Mouse (Mus musculus) midbrain, embryonic 16.5 days (tissue): Measurements from ENCODE around the gene Tcp10a. TPM values are rescaled to one million over a fixed set of nuclear protein-coding genes. Genes with fewer than 3 reads are reported as not detected.
"Not testable (repeated sequence)": the region's sequence is repeated elsewhere in the genome, so short reads cannot be mapped to it uniquely, and the experiment has no call there.

Experiments
- ATAC-seq: fragments of 200-750 bp; cut with Nextera tagmentation; 2 replicates; pipeline ENCODE4 v1.8.0; 2017; ENCODE audit warnings: moderate TSS enrichment
- H3K27ac ChIP-seq: fragments of 300-500 bp; sonication (generic); 2 replicates; pipeline ENCODE4 v1.5.1; 2014; ENCODE audit warnings: mild to moderate bottlenecking, low read length, mixed read lengths
- H3K27me3 ChIP-seq: fragments of 300-500 bp; sonication (generic); 2 replicates; pipeline ENCODE4 v1.6.1; 2014; ENCODE audit warnings: low read depth, low read length, mixed read lengths; ENCODE audit not compliant: control insufficient read depth, insufficient read depth
- H3K36me3 ChIP-seq: fragments of 300-500 bp; sonication (generic); 2 replicates; pipeline ENCODE4 v1.6.1; 2014; ENCODE audit warnings: mild to moderate bottlenecking, low read length, moderate library complexity, mixed read lengths; ENCODE audit not compliant: control insufficient read depth, insufficient read depth
- H3K4me1 ChIP-seq: fragments of 300-500 bp; sonication (generic); 2 replicates; pipeline ENCODE4 v1.6.1; 2014; ENCODE audit warnings: mild to moderate bottlenecking, low read length, mixed read lengths; ENCODE audit not compliant: control insufficient read depth, insufficient read depth
- H3K4me2 ChIP-seq: fragments of 300-500 bp; sonication (generic); 2 replicates; pipeline ENCODE4 v1.6.1; 2014; ENCODE audit warnings: mild to moderate bottlenecking, low read length, mixed read lengths
- H3K4me3 ChIP-seq: fragments of 300-500 bp; sonication (generic); 2 replicates; pipeline ENCODE4 v1.5.1; 2014; ENCODE audit warnings: low read depth, mild to moderate bottlenecking, low read length, moderate library complexity, mixed read lengths
- H3K9ac ChIP-seq: fragments of 300-500 bp; sonication (generic); 2 replicates; pipeline ENCODE4 v1.6.1; 2014; ENCODE audit warnings: low read depth, low read length, mixed read lengths
- H3K9me3 ChIP-seq: fragments of 300-500 bp; sonication (generic); replicated peaks from 2 replicates; pipeline ENCODE4 v1.6.1; 2014; ENCODE audit warnings: mild to moderate bottlenecking, low read length, mixed read lengths; ENCODE audit not compliant: control insufficient read depth, poor library complexity, severe bottlenecking
- WGBS: fragments of 180-500 bp; shearing (Covaris S2); extraction: QIAGEN DNeasy Blood & Tissue Kit; methylation state at CpG from one replicate; pipeline ENCODE4 v1.1.7; 2014; 5-methylcytosine and 5-hydroxymethylcytosine counted together
- polyA plus RNA-seq: library from polyadenylated mRNA; unstranded; fragments of >200 nt; fragmentation: Nextera tagmentation; extraction: Ambion mirVana; gene quantifications from 2 replicates; pipeline ENCODE4 v1.2.1, GENCODE M21; 2015

Tcp10a gene
- polyA plus RNA-seq, 1 experiment from 2014 or later = not detected

DNA sequence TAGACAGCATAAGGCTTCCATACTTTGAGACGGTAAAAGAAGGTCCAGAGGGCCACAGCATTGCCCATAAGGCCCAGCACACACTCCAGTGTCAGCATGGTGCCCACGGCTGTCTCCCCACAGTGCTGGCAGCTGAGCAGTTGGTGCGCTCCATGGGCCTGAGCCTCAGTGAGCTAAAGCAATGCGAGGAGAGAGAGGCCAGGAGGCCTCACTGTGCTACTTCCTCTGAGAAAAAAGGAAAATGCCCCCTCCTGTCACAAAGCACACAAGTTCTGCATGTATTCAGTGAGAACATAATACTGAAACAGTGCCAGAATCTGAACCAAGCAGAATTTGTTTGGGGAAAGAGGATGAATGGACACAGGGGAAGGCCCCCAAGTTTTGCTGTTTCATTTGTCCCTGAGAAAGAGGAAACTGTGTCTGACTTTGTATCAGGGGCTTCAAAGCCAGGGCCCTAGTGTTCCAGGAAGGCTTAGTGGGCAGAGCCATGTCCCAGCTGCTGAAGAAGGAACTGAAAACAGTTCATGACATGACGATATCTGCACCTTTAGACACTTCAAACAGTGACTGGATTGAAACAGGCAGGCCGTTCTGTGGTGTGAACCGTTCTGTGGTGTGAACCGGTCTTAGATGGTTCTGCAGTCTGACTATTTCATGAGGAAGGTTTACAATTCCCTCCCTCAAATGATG, 8.6 kb upstream of the Tcp10a start:
- not testable (repeated sequence) for H3K4me2 ChIP-seq, H3K9me3 ChIP-seq, H3K27me3 ChIP-seq, H3K27ac ChIP-seq, ATAC-seq, H3K36me3 ChIP-seq, H3K4me3 ChIP-seq, H3K4me1 ChIP-seq, H3K9ac ChIP-seq
- 78% methylated on average over 6 of the region's 8 CpGs for WGBS

DNA sequence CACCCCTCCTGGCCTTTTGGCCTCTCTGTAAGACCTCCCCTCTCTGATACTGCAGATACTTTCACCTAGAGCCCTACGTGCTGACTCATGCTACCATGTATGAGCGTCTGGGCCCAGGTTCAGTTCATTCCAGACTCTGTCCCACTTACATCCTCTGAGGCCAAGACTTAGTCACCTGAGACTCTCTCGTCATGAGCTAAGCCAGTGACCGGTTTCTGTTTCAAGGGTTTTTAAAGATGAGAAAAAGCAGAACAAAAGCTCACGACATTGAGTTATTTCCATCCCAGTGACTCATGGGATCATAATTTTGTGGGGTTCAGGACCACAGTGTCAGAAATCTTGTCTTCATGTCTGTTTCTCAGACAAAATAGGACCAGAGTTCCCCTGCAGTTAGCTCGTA, 4.7 kb upstream of the Tcp10a start:
- H3K36me3 ChIP-seq, H3K27ac ChIP-seq, H3K4me3 ChIP-seq, H3K27me3 ChIP-seq, H3K9me3 ChIP-seq, H3K9ac ChIP-seq, ATAC-seq, H3K4me1 ChIP-seq, H3K4me2 ChIP-seq: not testable (repeated sequence)
- 94% methylated on average over 6 of the region's 6 CpGs for WGBS

DNA sequence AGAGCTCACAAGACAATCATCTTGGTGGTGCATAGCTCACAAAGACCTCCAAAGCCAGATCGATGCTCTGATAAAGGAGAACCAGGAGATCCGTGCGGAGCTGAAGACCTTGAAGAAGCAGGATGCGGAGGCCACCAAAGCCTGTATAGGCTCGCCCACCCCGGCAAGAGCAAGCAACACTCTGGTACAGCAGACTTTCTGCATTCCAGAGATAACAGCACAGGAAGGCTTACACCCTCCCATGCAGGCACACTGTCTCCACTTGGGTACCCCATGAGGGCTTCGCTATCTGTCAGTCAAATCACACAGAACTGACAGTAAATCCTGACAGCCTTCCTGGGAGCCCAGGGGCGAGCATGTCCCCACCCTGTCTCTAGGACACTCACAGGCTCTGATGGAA, 2.0 kb downstream of the Tcp10a start:
- not testable (repeated sequence) for H3K4me2 ChIP-seq, H3K4me1 ChIP-seq, H3K27me3 ChIP-seq, H3K9me3 ChIP-seq, H3K36me3 ChIP-seq, H3K27ac ChIP-seq, H3K4me3 ChIP-seq, H3K9ac ChIP-seq, ATAC-seq
- WGBS = 84% methylated on average over 3 of the region's 8 CpGs

DNA sequence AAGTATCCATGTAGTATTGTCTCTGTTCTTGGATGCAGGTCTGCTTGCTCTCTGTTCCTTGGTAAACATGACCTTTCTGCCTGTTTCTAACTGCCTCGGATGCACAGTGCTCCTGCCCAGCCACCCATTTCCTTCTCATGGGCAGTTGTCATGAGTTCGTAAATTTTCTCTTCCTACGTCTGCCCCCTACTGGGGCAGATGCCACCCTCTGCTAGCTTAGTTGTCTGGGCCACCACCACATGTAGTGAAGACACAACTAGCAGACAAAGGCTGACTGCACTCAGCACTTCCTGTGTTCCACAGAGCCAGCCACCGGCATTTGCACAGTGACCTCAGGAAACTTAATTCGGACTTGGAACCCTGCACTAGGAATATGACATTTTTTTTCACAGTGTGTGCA, 8.3 kb downstream of the Tcp10a start:
- H3K9ac ChIP-seq, H3K36me3 ChIP-seq: not testable (repeated sequence)
- 94% methylated on average over 3 of the region's 5 CpGs for WGBS

DNA sequence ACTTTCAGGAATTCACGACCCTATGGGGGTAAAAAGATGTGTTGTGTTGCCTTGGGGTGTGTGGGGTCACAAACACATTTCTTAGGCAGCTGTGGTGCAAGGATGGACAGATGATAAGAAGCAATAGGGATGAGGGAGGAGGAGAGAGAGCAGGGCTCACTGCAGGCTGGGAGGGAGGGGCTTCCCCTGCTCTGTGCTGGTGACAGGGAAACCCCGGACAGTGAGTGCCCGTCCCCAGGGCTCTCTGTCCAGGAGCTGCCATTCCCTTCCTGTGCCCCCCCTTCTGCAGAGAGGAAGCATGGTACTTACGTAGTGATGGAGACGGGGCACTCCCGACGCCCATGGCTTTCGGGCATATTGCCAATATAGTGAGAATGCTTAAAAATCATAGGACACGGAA, 12.9 kb downstream of the Tcp10a start:
- H3K4me1 ChIP-seq, H3K4me2 ChIP-seq, H3K9me3 ChIP-seq, ATAC-seq, H3K36me3 ChIP-seq, H3K9ac ChIP-seq, H3K27me3 ChIP-seq, H3K27ac ChIP-seq, H3K4me3 ChIP-seq: not testable (repeated sequence)
- 66% methylated on average over 7 of the region's 9 CpGs for WGBS

More for the DNA sequence above, 8.3 kb downstream of the Tcp10a start:
- H3K9me3 ChIP-seq, H3K4me2 ChIP-seq, H3K4me3 ChIP-seq, H3K27ac ChIP-seq, ATAC-seq, H3K4me1 ChIP-seq, H3K27me3 ChIP-seq: not testable (repeated sequence)

DNA sequence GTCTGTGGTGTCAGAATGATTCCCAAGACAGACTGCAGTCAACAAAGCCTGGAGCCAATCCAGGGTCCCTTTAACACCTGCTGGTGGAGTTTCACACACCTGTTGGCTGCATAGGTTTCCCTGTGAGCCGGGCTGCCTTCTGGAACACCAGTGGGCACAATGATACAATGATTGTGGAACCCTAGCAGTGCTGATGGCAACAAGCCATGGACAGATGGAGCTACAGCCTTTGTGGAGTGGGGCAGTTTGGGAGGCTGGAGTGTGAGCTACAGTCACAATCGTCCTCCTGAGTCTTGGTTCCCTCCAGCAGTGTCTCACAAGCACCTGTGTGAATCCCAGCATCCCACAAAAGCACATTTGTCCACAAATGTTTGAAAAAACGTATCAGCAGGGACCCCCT, 24.3 kb downstream of the Tcp10a start:
- not testable (repeated sequence) for ATAC-seq, H3K27ac ChIP-seq, H3K27me3 ChIP-seq, H3K9me3 ChIP-seq, H3K4me2 ChIP-seq, H3K36me3 ChIP-seq, H3K4me1 ChIP-seq, H3K9ac ChIP-seq, H3K4me3 ChIP-seq
- WGBS = 65% methylated on average over 1 of the region's 3 CpGs

DNA sequence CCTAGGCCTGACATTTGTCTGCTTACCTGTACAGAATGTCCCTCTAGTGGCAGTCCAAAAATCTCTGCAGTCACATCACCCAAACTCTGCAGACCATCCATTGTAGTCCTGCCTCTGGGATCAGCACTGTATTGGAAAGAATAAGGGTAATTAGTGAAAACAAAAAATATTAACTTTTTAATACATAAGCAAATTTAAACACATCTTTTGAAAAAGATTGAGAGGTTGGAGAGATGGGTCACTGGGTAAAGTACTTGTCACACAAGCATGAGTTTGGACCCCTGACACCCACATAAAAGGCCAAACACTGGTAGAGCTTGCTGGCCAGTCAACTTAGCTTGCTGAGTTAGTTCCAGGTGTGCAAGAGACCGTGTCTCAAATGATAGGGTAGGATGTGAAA, 28.1 kb downstream of the Tcp10a start, which contains the start of gene Ttll2:
TSS of gene Ttll2 (minus strand) at position 101 of the 400 bp plus-strand sequence.
- WGBS = 86% methylated on average over 1 of the region's 1 CpGs
- H3K36me3 ChIP-seq, H3K9me3 ChIP-seq, H3K27ac ChIP-seq, ATAC-seq, H3K4me3 ChIP-seq, H3K4me2 ChIP-seq, H3K9ac ChIP-seq, H3K27me3 ChIP-seq, H3K4me1 ChIP-seq: not testable (repeated sequence)

DNA sequence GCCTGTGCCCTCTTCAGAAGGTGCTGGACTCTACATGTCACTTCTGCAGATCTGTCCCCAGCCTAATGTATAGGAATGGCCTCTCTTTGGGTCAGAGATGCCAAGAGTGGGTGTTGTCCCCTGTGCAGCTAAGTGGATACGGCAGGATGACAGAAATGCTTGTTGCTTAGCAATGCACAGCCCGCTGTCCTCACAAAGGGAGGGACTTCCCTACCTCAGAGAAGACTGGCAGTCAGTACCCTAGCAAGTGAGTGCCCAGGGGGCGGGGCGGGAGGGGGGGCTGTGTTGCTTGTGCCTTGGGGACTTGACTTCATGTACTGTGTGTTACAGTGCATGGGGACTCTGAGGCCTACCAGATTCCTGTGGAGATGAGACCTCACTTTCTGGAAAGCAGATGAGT, 35.4 kb downstream of the Tcp10a start:
- not testable (repeated sequence) for H3K4me3 ChIP-seq, H3K4me1 ChIP-seq, H3K36me3 ChIP-seq, H3K9ac ChIP-seq, H3K27ac ChIP-seq, H3K9me3 ChIP-seq, H3K27me3 ChIP-seq, H3K4me2 ChIP-seq
- WGBS = 60% methylated on average over 4 of the region's 4 CpGs
- peak; percentile 25; the same call in 1 of the 2 replicates for ATAC-seq

DNA sequence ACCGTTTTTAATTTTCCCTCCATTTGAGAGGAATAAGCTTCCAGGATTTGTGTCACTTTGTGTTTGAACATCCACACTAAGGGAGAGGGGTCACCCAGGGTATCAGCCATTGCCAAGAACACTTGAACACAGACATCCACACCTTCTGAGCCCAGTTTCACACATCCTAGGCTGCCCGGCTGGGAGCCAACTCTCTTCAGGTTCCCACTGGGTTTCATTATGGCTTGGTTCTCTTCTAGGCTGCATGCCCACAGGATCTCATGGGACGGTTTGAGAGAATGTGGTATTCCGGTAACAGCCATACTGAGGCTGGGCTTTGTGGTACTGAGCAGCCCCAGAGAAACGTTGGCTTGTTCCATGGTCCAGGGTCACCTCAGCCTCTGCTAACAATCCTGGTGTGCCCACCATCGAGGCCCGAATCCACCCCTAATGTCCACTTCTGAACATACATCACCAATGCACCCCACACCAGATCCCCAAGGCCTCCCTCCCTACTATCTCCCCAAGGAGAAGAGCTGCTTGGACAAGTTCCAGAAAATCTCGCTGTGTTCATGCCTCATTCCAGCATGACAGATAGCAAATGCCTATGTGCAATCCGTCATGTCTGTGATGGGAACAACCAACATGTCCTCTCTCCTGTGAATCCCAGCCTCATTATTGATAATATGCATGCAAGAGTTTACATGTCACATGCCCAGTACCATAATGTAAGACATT, 36.5 kb downstream of the Tcp10a start:
- H3K9me3 ChIP-seq, H3K4me1 ChIP-seq, ATAC-seq, H3K9ac ChIP-seq, H3K36me3 ChIP-seq, H3K4me3 ChIP-seq, H3K27ac ChIP-seq, H3K27me3 ChIP-seq, H3K4me2 ChIP-seq: not testable (repeated sequence)
- WGBS = 84% methylated on average over 7 of the region's 9 CpGs
